Mouse (Mus musculus): ENCODE measurements around the gene Snx18.
A peak's percentile ranks its signal among the peaks of the same experiment; 100 is the strongest.

Snx18 gene

GRCm38 (mm10) chr13:113597616-113598015 is 20.7 kb downstream of the Snx18 start:
- DNase-seq (ENCODE audit: low spot score in 2 of 2), result no peak

- no peak for DNase-seq (ENCODE audit: low spot score in 2 of 2)
These were observed 21.4 kb downstream of the Snx18 start for GRCm38 (mm10) chr13:113596821-113597541.

- DNase-seq (ENCODE audit: low spot score in 2 of 2), result no peak
These were observed 22.4 kb downstream of the Snx18 start for GRCm38 (mm10) chr13:113595987-113596386.

GRCm38 (mm10) chr13:113595219-113595618 is 23.1 kb downstream of the Snx18 start:
- DNase-seq (ENCODE audit: low spot score in 2 of 2), result no peak

GRCm38 (mm10) chr13:113594361-113594760 is 24.0 kb downstream of the Snx18 start:
- DNase-seq (ENCODE audit: low spot score in 2 of 2), result no peak

GRCm38 (mm10) chr13:113593711-113594110 is 24.7 kb downstream of the Snx18 start:
- no peak for DNase-seq (ENCODE audit: low spot score in 2 of 2)

- DNase-seq (ENCODE audit: low spot score in 2 of 2), result no peak
These were observed 25.6 kb downstream of the Snx18 start for GRCm38 (mm10) chr13:113592703-113593200.

- no peak for DNase-seq (ENCODE audit: low spot score in 2 of 2)
These were observed 27.0 kb downstream of the Snx18 start for GRCm38 (mm10) chr13:113591336-113591735.

- DNase-seq (ENCODE audit: low spot score in 2 of 2), result no peak
These were observed 28.1 kb downstream of the Snx18 start for GRCm38 (mm10) chr13:113590216-113590615.

GRCm38 (mm10) chr13:113589499-113589898 is 28.9 kb downstream of the Snx18 start:
- no peak for DNase-seq (ENCODE audit: low spot score in 2 of 2)

- peak in 1 of 2 experiments; percentile 47 for DNase-seq (ENCODE audit: low spot score in 2 of 2)
These were observed 31.0 kb downstream of the Snx18 start for GRCm38 (mm10) chr13:113587200-113587936.

- no peak for DNase-seq (ENCODE audit: low spot score in 2 of 2)
These were observed 32.8 kb downstream of the Snx18 start for GRCm38 (mm10) chr13:113585606-113586005.

- no peak for DNase-seq (ENCODE audit: low spot score in 2 of 2)
These were observed 33.9 kb downstream of the Snx18 start for GRCm38 (mm10) chr13:113584431-113584830.

GRCm38 (mm10) chr13:113583563-113583962 is 34.8 kb downstream of the Snx18 start:
- DNase-seq (ENCODE audit: low spot score in 2 of 2), result no peak

- DNase-seq (ENCODE audit: low spot score in 2 of 2), result no peak
These were observed 36.3 kb downstream of the Snx18 start for GRCm38 (mm10) chr13:113582024-113582423.

GRCm38 (mm10) chr13:113581436-113581835 is 36.9 kb downstream of the Snx18 start:
- DNase-seq (ENCODE audit: low spot score in 2 of 2), result no peak

- no peak for DNase-seq (ENCODE audit: low spot score in 2 of 2)
These were observed 38.0 kb downstream of the Snx18 start for GRCm38 (mm10) chr13:113580400-113580790.

- no peak for DNase-seq (ENCODE audit: low spot score in 2 of 2)
These were observed 38.5 kb downstream of the Snx18 start for GRCm38 (mm10) chr13:113579788-113580399.

GRCm38 (mm10) chr13:113574232-113574631 is 44.1 kb downstream of the Snx18 start:
- no peak for DNase-seq (ENCODE audit: low spot score in 2 of 2)

GRCm38 (mm10) chr13:113573377-113573776 is 45.0 kb downstream of the Snx18 start:
- no peak for DNase-seq (ENCODE audit: low spot score in 2 of 2)

- DNase-seq (ENCODE audit: low spot score in 2 of 2), result no peak
These were observed 46.2 kb downstream of the Snx18 start for GRCm38 (mm10) chr13:113572046-113572686.

GRCm38 (mm10) chr13:113569526-113569925 is 48.8 kb downstream of the Snx18 start:
- DNase-seq (ENCODE audit: low spot score in 2 of 2), result no peak

All from right cerebral cortex, adult 2 months (tissue).